Mouse (Mus musculus): ENCODE results near the gene Vps35l.

The Vps35l gene

DNA sequence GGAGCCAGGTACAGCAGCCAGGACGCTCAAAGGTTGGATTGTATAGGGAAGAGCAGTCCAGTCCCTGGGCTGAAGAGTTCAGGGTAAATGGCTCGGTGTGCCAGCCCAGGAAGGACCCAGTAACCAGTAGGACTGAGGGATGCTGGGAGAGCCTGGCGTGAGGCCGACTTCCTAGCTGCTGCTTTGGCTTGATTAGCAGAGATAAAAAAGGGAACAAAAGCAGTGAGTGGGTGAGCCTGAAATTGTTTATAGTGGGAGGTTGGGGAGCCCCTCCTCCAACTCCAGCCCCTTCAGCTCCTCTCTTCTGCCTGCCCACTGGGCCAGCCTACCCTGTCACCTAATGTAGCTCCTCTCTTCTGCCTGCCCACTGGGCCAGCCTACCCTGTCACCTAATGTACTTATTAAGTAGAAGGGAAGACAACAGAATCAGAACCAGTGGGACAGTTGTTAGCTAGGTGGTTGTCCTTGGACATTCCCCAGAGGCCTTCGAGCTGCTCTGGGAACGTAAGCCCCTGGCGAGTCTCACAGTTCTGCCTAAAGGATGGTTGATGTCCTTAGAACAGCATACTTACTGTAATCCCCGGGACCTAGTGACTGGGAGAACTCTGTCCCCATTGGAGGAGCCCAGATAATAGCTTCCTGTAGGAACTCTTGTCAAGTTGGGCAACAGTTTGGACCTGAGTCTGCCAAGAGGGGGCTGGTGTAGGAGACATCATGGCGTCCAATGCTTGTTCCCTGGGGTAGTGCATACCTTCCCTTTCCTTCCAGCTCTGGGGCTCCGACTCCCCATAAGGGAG is 37.8 kb downstream of the Vps35l start:
- DNase-seq (ENCODE audit: low read depth): no peak

DNA sequence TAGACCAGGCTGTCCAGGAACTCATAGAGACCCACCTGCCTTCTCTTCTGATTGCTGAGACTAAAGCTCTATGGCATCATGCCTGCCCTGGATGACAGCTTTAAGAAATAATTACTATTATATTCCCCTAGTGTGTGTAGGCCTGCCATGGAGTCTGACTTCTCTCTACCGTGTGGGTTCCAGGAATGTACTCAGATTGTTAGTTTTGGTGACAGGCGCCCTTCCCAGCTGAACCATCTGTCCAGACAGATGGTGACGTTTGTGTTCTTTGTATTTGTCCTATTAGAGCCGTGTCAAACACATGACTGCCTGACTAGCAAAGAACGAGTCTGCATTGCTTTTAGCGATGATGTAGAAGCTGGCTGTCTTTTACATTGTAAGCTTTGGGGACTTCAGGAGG is 38.5 kb downstream of the Vps35l start:
- DNase-seq (ENCODE audit: low read depth): no peak

- no peak for DNase-seq (ENCODE audit: low read depth)
These were observed 43.4 kb downstream of the Vps35l start for GRCm38 (mm10) chr7:118783305-118784001.

GRCm38 (mm10) chr7:118786091-118786490 is 46.1 kb downstream of the Vps35l start:
- DNase-seq (ENCODE audit: low read depth): no peak

GRCm38 (mm10) chr7:118787326-118787725 is 47.3 kb downstream of the Vps35l start:
- no peak for DNase-seq (ENCODE audit: low read depth)

- DNase-seq (ENCODE audit: low read depth): no peak
These were observed 48.5 kb downstream of the Vps35l start for GRCm38 (mm10) chr7:118788481-118788880.

- no peak for DNase-seq (ENCODE audit: low read depth)
These were observed 50.3 kb downstream of the Vps35l start for GRCm38 (mm10) chr7:118790292-118790691.

- no peak for DNase-seq (ENCODE audit: low read depth)
These were observed 53.9 kb downstream of the Vps35l start for GRCm38 (mm10) chr7:118793899-118794298.

DNA sequence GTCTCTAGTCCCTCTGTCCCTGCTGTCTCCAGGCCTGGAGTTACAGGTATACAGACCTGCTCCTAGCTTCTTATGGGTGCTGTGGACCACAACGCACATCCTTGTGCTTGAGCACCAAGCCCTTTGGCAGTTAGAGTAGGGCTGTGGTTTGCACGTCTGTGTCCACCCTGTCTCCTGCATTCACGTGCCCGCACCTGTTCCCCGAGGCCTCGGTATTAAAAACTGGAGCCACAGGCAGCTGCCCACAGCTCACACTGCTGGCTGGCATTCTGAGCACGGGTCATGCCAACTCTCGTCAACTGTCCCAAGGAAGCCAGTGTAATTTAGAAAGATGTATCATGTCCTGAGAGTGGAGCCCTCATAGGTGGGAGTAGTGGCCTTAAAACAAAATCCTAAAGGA is 55.8 kb downstream of the Vps35l start:
- no peak for DNase-seq (ENCODE audit: low read depth)

DNA sequence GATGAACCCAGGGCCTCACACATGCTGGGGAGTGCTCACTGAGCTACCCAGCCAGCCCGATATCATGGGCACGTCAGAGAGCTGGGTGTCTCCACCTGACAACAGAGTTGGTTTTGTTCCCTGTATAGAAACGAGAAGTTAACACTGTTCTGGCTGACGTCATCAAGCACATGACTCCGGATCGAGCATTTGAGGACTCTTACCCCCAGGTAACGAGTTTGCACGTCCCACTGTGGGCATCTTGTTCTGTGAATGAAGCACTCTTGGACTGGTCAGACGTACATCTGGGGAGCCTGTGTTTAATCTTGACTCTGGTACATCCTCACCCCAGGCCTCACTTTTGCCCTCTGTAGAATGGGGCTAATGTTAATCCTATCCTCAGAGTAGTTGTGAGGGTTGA is 56.8 kb downstream of the Vps35l start:
- DNase-seq (ENCODE audit: low read depth): no peak

DNA sequence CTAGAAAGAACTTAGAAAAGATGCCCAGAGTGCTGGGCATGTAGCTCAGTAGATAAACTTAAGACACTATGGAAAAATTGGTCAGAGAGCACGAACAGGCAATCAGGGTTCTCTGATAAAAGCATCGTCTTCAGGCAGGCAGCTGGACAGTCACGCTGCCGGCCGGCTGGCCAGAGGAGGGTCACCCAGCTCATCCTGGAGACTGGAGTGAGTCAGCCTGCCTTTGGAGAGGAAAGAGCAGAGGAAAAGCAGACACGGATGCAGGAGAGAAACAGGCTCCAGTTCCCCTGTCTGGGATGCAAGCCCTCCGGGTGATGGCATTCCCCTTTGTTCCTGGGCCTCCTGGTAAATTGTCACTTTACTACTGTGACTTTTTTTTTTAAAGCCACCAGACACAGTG is 57.6 kb downstream of the Vps35l start:
- no peak for DNase-seq (ENCODE audit: low read depth)

- peak; percentile 34 for DNase-seq (ENCODE audit: low read depth)
These were observed 58.1 kb downstream of the Vps35l start for GRCm38 (mm10) chr7:118798105-118798570.

DNA sequence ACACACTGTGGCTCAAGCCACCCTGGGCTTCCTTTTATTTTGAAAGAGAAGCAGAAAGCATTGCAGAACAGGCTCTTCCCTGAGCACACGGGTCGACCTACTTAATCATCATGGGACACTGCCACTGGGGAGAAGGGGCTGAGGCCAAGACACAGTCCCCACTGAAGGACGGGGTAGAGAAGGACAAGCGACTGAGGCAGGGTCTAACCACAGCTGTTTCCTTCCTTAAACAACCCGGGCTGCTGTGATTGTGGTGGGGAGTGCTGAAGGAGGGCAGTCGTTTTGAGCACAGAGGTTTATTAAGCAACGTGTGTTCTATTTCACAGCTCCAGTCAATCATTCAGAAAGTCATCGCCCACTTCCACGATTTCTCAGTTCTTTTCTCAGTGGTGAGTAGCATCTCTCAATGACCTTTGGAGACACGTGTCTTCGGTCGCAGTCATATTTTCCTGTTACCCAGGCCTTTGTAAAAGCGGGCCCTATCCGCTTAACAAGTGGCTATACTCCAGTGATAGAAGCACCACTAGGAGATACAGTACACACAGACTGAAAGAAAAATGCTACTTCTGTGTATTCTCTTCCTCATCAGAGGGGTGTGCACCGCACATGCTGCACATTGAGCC is 60.2 kb downstream of the Vps35l start:
- peak; percentile 17 for DNase-seq (ENCODE audit: low read depth)

- no peak for DNase-seq (ENCODE audit: low read depth)
These were observed 61.8 kb downstream of the Vps35l start for GRCm38 (mm10) chr7:118801791-118802190.

GRCm38 (mm10) chr7:118803425-118803824 is 63.4 kb downstream of the Vps35l start:
- no peak for DNase-seq (ENCODE audit: low read depth)

DNA sequence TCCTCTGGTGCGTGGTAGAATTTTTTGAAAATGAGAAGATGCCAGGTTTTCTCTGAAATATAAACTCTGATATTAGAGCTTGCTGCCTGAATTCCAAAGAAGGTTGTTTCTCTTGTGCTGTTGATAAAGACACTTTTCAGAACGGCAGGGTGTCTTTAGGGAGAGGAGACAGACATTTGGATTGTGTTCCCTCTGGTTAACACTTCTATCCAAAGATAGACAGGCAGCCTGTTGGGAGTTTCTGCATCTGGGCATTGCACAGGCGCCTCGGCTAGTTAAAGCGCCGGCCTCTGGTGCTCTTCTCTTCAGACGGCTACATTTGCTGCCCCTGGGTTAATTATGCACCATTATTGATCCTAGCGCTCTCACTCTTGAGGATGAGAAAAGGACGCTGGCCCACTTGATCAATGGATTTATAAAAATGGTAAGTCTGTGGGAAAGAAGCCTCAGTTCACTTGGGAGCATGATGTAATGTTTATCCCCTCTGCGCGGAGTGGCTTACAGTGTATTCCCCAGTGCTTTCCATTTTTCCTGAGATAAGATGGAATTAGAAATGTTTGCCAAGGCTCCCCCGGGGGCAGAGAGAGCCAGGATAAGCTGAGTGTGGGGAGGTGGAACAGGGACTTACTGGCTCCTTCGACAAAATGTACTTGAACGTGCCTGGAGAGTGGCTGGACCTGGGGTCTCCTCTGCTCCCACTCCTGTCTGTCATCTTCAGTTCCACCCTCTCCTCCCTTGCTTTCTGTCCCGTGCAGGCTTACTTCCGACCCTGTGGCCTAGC is 66.8 kb downstream of the Vps35l start:
- no peak for DNase-seq (ENCODE audit: low read depth)

- DNase-seq (ENCODE audit: low read depth): no peak
These were observed 67.9 kb downstream of the Vps35l start for GRCm38 (mm10) chr7:118807899-118808298.

DNA sequence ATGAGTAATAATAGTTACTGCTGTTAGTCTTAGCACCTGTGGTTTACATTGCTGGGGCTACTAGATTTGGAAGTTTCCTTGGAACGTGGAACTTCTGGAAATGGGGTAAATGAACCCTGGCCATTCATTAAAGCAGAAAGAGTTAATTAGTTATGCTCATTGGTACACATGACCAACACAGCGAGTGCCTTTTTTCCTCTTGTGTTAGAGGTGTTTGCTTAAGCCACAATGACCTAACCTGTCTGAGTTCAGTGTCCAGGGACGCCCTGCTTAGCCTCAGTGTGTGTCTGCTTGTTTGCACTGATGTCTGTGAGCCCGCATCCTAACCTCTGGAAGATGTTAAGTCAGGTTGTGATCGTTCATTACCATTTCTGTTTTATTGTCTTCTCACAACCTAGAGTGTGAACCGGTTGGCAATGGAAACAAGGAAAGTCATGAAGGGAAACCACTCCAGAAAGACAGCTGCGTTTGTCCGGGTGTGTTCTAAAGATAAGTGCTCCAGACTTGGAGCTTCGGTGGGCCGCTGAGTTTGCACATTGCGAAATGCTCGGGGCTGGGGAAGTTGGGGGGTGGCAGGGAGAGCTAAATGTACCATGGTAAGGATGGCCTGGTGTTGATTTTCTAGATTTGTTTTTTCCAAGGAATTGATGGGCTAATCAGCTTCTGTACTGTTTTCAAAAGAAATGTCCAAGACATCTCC is 71.5 kb downstream of the Vps35l start:
- no peak for DNase-seq (ENCODE audit: low read depth)

DNA sequence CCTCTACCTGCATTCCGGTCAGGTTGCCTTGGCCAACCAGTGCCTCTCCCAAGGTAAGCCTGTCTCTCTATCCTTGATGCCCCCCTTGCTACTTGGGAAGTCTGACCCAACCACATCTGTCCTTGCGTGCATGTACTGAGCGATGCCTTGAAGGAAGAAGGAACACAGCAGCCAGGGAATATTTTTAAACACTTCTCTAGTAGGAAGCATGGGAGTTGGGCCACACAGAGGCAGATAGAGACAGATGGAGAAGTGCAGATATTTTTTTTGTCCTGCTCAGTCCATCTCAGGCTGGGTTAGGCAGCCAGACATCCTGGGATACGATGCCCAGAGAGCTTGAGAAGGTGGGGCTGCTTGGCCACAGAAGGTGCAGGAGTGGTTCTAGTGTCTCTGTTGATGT is 73.6 kb downstream of the Vps35l start:
- no peak for DNase-seq (ENCODE audit: low read depth)

- DNase-seq (ENCODE audit: low read depth): no peak
These were observed 76.2 kb downstream of the Vps35l start for GRCm38 (mm10) chr7:118816275-118816674.

DNA sequence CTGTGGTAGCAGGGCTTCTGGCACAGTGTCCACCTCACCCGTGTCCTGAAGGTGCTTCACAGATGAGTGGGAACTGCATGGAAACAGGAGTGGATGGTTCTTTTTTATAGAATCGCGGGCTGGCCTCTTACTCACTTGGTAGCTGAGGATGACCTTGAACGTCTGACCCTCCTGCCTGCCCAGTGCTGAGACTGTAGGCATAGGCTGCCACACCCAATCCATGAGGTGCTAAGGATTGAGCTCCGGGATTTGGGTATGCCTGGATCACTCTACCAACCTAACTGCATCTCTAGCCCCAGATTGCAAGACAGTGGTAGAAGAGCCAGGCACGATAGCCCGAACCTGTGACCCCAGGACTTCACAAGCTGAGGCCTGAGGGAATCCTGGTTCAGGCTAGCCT is 77.7 kb downstream of the Vps35l start:
- no peak for DNase-seq (ENCODE audit: low read depth)

DNA sequence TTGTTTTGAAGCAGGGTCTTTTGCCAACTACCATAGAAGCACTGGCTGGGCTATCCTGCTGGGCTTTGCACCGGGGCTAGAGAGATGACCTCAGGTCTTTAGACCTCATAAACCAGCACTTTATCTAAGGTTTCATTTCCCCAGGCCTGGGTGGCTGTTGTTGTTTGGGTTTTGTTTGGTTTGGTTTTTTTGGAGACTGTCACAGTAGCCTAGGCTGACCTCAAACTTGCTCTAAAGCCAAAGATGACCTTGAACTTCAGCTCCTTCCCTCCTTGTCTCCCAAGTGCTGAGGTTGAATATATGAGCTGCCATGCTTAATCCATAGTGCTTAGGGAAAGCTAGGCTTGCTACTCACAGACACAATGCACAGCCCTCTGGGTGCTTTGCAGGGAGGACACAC is 79.6 kb downstream of the Vps35l start:
- DNase-seq (ENCODE audit: low read depth): no peak

All from c-Kit-positive CD71-negative TER-119-negative erythroid progenitor cells, embryonic 14.5 days (primary cell).